Mouse (Mus musculus): ENCODE measurements around the gene Snx19.

The Snx19 gene

GRCm38 (mm10) chr9:30464661-30465060 is 37.8 kb downstream of the Snx19 start:
- in situ Hi-C loops (cut with MboI; ENCODE audit: low pct_unique_long_range_greater_than_20kb in 1 of 2, low sequenced_read_pairs in 2 of 2, unreplicated experiment in 1 of 2): no loop called here

DNA sequence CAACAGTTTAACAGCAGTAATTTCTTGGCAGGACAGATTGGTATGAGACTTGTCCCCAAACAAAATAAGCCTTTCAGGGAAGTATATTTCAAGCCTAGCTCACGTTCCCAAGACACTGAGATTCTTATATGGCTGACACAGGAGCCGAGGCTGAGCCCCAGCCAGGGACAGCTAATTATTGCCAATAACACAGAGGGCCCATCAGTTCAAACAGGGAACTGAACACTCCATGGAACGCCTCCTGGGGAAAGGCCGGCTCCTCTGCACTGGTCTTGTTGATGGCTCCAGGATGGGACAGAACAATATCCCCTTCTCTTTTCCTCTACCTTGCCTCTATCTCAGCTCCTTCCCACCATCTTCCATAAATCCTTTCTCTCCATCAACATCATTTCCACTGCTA is 53.1 kb downstream of the Snx19 start:
- in situ Hi-C loops (cut with MboI; ENCODE audit: low pct_unique_long_range_greater_than_20kb in 1 of 2, low sequenced_read_pairs in 2 of 2, unreplicated experiment in 1 of 2): loop anchor here in 1 of 2 experiments (5.0 to 10.0 kb wide), 2 partner anchors 445 to 607 kb away; partner anchors contain the start of gene Adamts15

DNA sequence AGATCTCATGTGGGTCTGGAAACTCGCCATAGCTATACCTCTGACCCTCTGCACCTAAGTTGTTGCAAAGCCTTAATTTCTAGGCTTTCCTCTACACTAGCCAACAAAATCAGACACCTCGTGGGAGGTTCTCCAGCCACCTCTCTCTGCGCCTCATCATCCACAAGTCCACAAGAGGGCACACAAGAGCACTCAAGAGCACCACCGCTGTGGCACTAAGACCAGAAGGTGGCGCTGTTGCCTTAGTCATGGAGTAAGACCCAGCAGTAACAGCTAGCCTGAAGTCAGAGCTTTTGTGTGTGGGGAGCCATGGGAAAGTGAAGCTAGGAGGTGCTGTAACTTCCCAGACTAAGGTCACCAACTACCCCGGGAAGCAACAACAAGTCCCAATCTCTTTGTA is 53.6 kb downstream of the Snx19 start:
- in situ Hi-C loops (cut with MboI; ENCODE audit: low pct_unique_long_range_greater_than_20kb in 1 of 2, low sequenced_read_pairs in 2 of 2, unreplicated experiment in 1 of 2): loop anchor here in 1 of 2 experiments (5.0 to 10.0 kb wide), 2 partner anchors 444 to 607 kb away; partner anchors contain the start of gene Adamts15

GRCm38 (mm10) chr9:30482116-30482515 is 55.2 kb downstream of the Snx19 start:
- in situ Hi-C loops (cut with MboI; ENCODE audit: low pct_unique_long_range_greater_than_20kb in 1 of 2, low sequenced_read_pairs in 2 of 2, unreplicated experiment in 1 of 2): loop anchor here in 1 of 2 experiments (5.0 to 10.0 kb wide), 2 partner anchors 443 to 605 kb away; partner anchors contain the start of gene Adamts15

DNA sequence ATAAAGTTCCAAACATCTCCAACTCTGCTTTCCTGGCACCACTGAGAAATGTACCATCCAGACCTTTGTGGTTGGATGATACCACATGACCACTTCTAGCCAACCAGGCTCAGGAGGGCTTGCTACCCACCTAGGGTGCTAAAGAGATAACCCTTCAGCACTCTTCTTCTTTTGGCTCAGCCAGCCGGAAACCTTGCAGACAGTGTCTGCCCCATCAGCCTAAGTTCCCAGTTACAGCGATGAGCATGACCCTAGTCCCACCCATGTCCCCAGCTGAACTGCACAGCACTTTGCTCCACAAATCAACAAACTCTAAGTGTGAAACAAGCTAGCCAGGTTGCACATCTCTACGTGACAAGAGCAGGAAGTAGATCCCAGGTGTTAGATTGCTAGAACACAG is 57.3 kb downstream of the Snx19 start:
- in situ Hi-C loops (cut with MboI; ENCODE audit: low pct_unique_long_range_greater_than_20kb in 1 of 2, low sequenced_read_pairs in 2 of 2, unreplicated experiment in 1 of 2): loop anchor here in 1 of 2 experiments (5.0 to 10.0 kb wide), 2 partner anchors 441 to 603 kb away; partner anchors contain the start of gene Adamts15

DNA sequence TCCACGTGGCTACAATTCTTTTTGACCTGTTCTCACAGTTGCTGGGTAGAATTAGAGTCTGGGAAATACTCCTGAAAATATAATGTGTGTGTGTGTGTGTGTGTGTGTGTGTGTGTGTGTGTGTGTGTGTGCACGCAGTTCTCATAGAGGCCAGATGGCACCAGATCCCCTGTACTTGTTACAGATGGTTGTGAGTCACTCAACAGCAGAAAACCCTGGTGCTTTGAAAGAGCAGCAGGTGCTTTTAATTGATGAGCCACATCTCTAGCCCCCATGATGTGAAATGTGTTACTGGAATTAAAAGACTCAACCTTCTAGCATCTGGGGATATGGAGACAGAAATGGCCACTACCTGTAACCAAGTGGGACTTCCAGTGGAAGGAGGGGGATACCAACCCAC is 58.3 kb downstream of the Snx19 start:
- in situ Hi-C loops (cut with MboI; ENCODE audit: low pct_unique_long_range_greater_than_20kb in 1 of 2, low sequenced_read_pairs in 2 of 2, unreplicated experiment in 1 of 2): loop anchor here in 1 of 2 experiments (10.0 kb wide), 1 partner anchor 440 kb away; the partner anchor contains the start of gene Adamts15

DNA sequence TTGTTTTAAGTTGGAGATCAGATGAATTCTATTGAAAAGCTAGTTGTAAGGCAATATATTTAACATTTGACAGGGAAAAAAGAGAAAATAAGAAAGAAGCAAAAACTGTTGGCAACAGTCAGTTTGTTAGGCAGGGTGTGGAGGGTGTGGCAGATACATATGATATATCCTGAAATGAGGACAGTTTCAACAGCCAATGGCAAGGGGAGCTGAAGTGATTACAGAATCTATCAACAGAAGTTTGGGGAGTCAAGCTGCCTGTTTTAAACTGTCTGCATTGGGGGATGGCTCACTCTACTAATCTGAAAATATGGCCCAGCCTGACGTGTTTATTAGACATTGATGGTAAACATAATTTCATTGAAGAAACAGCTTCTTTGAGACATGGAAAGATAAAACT is 61.5 kb downstream of the Snx19 start:
- in situ Hi-C loops (cut with MboI; ENCODE audit: low pct_unique_long_range_greater_than_20kb in 1 of 2, low sequenced_read_pairs in 2 of 2, unreplicated experiment in 1 of 2): loop anchor here in 1 of 2 experiments (10.0 kb wide), 1 partner anchor 436 kb away; the partner anchor contains the start of gene Adamts15

- in situ Hi-C loops (cut with MboI; ENCODE audit: low pct_unique_long_range_greater_than_20kb in 1 of 2, low sequenced_read_pairs in 2 of 2, unreplicated experiment in 1 of 2): no loop called here
Observed at GRCm38 (mm10) chr9:30494446-30494845, 67.5 kb downstream of the Snx19 start.

DNA sequence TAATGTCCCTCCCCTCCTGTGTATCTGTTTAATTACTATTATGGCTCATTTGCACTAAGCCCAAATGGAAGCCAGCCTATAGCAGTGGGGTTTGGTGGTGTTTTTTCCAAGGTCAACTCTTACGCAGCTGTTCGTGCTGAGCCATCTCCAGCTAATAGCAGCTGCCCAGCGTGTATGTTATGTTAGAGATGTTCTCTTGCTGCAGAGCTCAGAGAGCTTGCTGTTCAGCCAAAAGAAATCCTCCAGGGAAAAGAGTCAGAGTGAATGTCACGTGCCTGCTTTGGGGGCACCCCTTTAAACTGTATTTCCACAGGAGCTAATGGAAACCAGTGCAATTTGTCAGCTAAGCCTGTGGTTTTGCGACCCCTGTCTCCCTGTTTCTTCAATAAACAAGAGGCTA is 82.1 kb downstream of the Snx19 start:
- in situ Hi-C loops (cut with MboI; ENCODE audit: low pct_unique_long_range_greater_than_20kb in 1 of 2, low sequenced_read_pairs in 2 of 2, unreplicated experiment in 1 of 2): no loop called here

- in situ Hi-C loops (cut with MboI; ENCODE audit: low pct_unique_long_range_greater_than_20kb in 1 of 2, low sequenced_read_pairs in 2 of 2, unreplicated experiment in 1 of 2): no loop called here
Observed at GRCm38 (mm10) chr9:30515953-30516352, 89.0 kb downstream of the Snx19 start.
